Mouse (Mus musculus) neural tube, embryonic 10.5 days (tissue): Measurements from ENCODE around the gene Klhdc1.

Experiments
- DNase-seq: peaks from one replicate; pipeline ENCODE4 v3.0.0-alpha.2; 2017; ENCODE audit warnings: low spot score; ENCODE audit errors: extremely low spot score

Klhdc1 gene

GRCm38 (mm10) chr12:69240876-69241275, at the start of gene Klhdc1:
Gene Klhdc1, plus strand, starts transcription at chr12:69241176.
- DNase-seq: no peak

DNA sequence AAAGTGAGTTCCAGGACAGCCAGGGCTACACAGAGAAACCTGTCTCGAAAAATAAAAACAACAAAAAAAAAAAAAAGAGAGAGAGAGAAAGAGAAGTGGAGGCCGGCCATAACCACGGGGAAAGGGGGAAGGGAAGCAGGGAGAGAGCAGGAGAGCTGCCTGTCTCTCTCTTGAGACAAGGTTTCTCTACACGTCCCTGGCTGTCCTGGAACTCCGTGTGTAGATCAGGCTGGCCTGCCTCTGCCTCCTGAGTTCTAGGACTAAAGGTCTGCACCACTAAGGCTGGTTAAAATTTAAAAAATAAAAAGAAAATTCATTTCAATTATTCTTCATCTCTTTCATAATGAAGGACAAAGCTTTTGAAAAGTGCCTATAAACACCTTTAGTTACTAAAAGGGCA, 49.6 kb upstream of the Klhdc1 start:
- DNase-seq: no peak

DNA sequence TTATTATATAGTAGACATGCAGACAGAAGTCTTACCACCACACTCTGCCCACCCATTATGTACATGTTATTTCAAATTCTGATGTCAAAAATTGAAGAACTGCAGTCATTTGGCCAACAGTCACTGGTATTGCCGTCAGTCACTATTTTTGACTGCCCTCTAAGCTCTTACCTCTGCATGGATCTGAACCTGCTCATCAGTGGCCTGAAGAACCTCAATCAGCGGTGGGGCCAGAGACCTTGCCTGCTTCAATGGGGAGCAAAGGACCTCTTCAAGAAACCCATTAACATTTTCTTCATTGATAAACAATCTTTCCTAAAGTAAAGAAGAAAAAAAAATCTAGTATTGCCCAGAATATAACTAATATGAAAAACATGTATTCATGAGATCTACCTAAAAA, 48.3 kb upstream of the Klhdc1 start:
- no peak for DNase-seq

DNA sequence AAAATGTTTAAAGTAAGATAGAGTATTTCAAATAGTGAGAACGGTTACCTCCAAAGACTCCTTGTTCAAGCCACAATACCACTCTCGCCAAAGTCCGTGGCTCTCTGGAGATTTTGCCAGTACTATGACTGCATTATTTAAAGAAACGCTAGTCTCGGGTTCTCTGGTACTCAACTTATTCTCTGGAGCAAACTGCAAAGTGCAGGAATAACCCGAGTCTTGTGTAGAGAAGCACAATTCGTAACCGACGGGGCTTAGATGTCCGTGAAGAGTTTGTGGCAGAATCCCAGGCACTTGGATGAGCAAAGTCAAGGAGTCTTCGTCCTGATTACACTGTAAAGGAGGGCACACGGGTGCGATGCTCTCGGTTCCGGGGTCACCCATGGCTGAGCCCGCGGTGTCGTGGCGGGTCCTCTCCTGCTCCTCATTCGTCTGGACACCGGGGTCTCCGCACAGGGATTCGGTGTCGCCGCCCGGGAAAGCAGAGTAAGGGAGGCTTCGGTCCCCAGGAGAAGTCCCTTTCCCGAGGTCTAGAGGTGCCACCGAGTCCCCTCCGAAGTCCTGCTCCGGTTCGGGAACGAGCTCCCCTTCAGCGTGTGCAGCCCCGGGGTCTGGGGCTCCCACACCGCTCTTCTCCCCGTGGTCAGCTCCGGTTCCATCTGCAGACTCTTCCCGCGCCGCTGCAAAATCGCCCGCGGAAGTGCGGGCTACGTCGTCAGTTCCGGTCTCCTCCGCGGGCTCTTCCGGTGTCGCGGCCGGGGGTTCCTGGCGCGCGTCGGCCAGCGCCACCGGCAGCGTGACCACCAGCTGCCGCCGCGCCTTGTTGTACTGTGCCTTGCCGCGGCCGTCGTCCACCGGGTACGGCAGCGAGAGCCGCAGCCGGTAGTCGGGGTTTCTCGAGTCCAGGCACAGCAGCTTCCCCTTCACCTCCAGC, 44.3 kb upstream of the Klhdc1 start, which contains the start of gene Gm49383:
Gene Gm49383, minus strand, starts transcription at position 661 of the 934 bp plus-strand sequence.
- DNase-seq: peak; percentile 78

DNA sequence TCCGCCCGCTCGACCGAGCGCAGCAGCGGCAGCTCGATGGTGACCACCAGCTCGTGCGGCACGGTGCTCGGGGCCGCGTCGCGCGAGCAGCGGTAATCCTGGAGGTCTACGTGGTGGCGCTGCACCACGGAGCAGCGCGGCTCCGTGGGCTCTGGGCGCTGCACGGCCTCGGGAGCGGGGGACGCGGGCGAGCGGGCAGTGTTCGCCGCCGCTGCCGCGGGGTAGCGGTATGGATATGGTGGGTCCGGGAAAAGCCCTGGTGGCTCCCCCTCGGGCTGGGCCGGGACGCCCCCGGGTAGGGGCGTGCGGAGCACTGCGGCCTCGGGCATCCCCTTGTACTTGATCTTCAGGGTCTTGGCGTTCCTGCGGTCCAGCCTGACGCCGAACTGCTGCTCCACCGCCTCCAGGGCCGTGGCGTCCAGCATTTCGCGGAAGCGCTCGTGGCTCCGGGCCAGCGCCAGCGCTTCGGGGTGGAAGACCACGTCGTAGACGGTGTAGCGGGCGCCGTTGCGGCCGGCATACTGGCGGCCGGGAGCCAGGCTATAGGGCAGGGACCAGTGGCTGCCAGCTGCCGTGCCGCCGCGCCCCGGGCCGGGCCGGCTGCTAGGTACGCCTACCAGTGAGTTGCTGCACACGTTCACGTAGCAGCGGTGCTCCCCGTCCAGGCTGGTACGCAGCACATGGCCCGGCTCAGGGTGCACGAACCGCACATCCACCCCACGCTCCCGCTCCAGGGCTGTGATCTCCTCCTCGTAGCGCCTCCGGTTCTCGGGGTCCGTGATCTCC, 43.4 kb upstream of the Klhdc1 start:
- DNase-seq: peak; percentile 73

DNA sequence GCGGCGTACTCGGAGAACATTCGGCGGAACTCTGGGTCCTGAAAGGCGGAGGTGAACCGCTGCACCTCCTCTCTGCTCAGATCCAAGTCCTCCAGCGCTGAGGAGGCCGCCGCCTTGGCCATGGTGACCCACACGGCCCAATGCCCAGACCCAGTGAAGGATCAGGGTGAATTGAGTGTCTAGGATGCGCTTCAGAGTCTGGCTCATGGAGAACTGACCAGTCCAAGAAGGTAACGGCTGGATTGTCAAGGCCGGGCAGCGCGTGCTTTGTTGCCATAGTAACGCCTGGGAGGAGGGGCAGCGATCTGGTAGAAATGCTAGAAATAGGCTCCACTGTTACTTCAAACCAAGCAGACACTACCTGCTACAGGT, 42.8 kb upstream of the Klhdc1 start, which contains the start of gene Dnaaf2:
Gene Dnaaf2, minus strand, starts transcription at position 266 of the 372 bp plus-strand sequence.
- DNase-seq: peak; percentile 77

DNA sequence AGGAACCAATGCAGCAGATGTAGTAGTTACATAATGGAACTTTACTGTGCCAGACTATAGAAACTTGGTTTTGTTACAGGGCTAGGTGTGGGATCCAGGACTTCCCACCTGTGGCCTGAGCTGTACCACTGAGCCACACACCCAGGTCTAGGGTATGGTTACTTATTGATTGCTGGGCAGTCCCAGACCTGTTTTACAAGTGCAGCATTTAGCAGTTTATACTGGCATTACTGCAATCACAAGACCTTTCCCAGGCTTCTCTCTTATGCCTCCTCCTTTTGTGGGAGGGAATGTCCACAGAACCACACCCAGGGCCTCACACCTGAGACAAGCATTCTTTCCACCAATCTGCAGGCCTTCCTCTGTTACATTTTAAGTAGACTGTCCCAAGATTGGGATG, 42.0 kb upstream of the Klhdc1 start:
- no peak for DNase-seq

DNA sequence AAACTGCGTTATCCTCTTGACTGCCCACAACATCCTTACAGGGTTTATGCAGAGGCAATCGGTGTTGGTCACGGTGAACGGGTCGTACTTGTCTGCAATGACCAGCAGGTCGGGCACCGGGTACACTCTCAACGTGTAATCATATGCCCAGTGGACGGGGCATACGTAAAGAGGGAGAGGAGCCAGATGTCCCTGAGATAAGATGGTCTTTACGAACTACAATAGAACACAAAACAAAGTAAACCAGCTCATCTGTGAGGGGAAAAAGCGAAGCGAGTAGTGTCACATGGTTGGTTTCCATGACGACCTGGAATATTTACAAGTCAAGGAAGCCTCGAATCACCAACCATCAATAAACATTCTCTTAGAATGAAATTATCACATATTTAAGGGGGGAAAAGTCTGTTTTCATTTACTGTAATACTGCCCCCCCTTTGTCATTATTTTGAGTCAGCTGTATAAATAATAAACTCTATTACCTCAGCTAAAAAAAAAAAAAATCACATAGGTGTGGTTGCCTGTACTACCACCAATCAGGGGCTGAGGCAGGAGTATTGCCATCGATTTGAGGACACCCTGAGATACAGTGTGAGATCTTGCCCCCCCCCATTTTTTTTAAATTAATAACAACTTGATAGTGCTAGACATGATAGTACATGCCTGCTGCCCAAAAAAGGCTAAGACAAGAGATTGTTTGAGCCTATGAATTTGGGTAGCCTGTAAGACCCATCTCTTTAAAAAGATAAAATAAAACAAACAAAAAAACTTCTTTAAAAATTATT, 36.7 kb upstream of the Klhdc1 start, which contains the start of gene Gm49384:
Gene Gm49384, minus strand, starts transcription at position 216 of the 782 bp plus-strand sequence.
- no peak for DNase-seq

DNA sequence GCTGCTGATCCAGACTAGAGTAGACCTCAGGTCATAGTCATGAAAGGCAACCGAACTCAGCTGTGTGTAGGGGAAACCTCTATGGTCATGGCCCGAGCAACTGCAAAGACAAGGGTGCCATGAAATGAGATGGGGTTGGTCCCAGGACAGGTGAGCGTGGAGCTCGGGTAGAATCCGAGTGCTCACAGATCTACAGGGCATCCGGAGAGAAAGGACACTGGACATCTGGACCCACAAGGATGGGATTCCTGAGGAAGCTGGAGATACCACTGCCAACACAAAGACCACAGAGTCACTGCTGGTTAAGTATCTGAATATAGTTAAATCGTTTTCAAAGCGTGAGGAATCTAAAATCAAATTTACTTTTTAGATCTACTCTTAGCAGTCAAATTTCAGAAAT, 33.6 kb upstream of the Klhdc1 start:
- no peak for DNase-seq

GRCm38 (mm10) chr12:69207926-69208325, 33.0 kb upstream of the Klhdc1 start:
- DNase-seq: no peak

DNA sequence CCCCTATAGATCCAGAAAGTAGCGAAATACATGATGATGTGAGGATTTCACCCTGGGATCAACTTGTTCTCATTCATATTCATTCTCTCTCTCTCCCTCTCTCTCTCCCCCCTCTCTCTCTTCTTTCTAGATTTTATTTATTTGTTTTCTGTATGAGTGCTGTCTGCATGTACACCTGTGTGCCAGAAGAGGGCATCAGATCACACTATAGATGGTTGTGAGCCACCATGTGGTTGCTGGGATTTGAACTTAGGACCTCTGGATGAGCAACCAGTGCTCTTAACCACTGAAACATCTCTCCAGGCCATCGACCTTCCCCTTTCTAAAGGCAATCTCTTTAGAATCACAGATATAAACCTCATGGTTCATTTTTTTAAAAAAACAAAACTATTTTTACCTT, 32.5 kb upstream of the Klhdc1 start:
- no peak for DNase-seq

- no peak for DNase-seq
Measured at GRCm38 (mm10) chr12:69210056-69210979, 30.7 kb upstream of the Klhdc1 start.

DNA sequence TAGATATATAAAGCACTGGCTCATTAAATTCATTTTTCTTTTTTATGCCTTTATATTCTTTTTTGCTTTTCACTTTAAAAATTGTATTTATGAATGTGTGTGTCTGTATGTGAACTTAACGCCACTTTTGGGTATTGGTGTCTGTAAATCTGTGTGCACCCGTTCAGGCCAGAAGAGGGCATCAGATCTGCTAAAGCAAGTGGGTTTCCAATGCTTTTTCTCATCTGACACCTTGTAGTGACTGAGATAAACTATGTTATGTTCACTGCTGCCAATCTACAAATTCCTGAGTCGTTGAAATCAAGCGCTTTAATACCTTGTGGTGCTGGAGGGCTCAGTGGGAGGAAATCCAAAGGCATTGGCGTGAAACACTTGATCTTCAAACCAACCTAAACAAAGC, 29.9 kb upstream of the Klhdc1 start:
- no peak for DNase-seq

GRCm38 (mm10) chr12:69213186-69213777, 27.7 kb upstream of the Klhdc1 start:
- DNase-seq: no peak

DNA sequence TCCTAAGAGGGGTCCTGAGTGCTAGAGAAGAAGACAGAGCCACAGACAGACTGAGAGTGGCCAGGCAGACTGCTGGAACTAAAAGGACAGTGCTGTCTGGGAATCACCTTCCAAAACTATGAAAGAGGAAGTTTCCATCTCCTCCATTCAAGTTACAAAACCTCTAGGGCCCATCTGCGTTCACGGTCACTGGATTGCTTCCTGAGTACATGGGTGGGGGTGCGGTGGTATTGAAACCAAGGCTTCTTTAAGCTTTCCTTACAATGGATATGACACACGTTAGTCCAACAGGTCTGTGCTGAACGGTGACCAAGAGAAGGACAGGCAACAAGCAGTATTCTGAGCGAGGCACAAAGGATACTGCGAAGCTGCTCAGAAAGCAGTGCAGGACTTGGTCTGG, 26.6 kb upstream of the Klhdc1 start:
- DNase-seq: no peak

DNA sequence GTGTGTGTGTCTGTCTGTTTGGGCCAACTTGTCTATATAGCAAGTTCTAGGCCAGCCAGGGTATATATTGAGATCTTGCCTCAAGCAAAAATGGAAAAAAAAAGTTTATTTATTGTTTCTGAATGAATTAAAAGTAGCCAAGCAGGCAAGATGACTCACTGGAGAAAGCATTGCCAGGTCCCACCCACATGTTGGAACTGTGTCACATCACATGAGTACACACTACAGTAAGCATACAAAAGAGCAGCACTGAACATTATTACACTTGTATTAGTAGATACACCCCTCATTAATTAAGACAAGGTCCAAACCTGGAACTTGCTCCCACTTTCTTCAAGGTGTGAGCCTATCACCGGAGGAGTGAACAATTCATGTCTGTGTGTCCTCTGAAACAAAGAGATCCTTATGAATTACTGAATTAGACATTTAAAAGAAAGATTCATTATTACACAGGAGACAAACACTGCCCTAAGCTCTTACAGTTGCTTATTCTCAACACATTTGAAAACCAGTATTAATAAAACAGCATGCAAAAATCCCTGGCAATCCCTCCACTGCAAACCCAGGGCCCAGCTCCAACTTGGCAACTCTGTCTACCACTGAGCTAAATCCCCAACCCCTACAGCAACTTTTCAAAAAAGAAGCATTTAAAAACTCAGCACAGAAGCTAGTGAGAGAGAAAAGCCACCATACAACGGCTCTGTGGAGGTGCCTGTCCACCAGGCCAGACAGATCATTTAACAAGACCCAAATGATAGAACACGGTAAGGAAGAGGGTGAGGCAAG, 25.8 kb upstream of the Klhdc1 start:
- DNase-seq: no peak

DNA sequence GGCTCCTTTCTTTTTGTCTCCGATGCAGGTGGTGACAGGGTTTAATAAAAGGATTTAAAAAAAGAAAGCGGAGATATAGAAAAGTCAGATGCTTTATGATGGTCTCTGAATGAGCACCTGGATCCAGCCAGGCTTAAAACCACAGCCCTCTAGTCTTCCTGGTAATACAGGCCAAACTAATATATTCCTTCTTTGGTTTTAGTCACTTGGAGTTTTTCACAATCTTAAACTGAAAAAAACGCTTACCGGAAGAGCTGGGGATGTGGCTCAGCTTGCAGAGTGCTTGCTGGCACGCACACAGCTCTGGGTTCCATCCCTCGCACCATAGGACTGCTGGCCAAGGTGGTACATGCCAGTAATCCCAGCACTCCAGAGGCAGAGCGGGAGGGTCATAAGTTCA, 24.4 kb upstream of the Klhdc1 start:
- no peak for DNase-seq

DNA sequence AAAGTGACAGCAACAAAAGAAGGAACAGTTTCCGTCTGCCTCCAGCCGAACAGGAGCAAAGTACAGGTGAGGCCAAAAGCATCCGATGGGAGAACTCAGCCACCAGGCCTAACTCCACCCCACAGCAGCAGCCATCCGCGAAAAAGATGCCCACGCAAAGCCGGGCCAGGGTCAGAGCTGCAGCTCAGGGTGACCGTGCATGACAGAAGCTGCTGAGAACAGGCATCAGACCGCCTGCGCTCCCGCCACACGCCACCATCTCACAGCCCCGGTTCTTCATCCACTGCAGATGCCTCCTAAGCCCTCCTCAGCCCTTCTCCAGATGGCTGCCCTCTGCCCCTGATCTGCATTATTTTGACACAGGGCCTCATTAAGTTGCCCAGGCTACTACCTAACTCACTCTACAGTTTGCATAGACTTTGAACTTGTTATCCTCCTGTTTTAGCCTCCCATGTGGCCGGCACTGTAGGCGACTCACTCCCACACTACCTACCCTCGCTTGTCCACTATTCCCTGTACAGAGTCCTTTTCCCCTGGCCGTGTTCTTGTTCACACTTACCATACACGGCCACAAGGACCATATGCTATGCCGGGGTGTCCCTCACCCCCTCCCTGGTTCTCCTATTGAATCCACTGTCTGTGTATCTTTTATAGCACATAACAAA, 20.2 kb upstream of the Klhdc1 start:
- no peak for DNase-seq
